Mouse (Mus musculus): ENCODE results near the gene Timm44.

GRCm38 (mm10) chr8:4230612-4231351 lies 44.9 kb downstream of the Timm44 start:
- TF ChIP-seq REST (IDR thresholded peaks at IDR 0.05; ENCODE audit: insufficient read depth, insufficient read length) (no peak), POLR2A (IDR thresholded peaks at IDR 0.05; ENCODE audit: insufficient read length, low read depth) (no peak), MAX (IDR thresholded peaks at IDR 0.05; ENCODE audit: low read depth) (no peak), USF1 (IDR thresholded peaks at IDR 0.05; ENCODE audit: low read depth) (no peak), E2F4 (IDR thresholded peaks at IDR 0.05; ENCODE audit: insufficient read depth) (no peak)

Data from myocyte (in vitro differentiated cells).